Mouse (Mus musculus): ENCODE data around the gene Nfatc2ip. TPM values are rescaled to one million over a fixed set of nuclear protein-coding genes. Genes with fewer than 3 reads are reported as not detected.

The Nfatc2ip gene
- polyA plus RNA-seq, 1 experiment from 2014 or later, result 2.6 TPM

Small RNA genes within 50 kb of the gene (microRNA-seq; reads per million reads assigned to microRNA genes)
- not detected for gene Mir7058

Other genes starting within 250 kb of the Nfatc2ip start
- gene Xpo6, start 196.2 kb downstream of the Nfatc2ip start, polyA plus RNA-seq (2014; fragmentation: Nextera tagmentation; extraction: Ambion mirVana), result 65.9 and 73.6 TPM in 2 replicates
- gene Sbk1, start 124.1 kb downstream of the Nfatc2ip start, polyA plus RNA-seq (2014; fragmentation: Nextera tagmentation; extraction: Ambion mirVana), result 32.8 and 33.6 TPM in 2 replicates
- gene Lat, start 27.2 kb downstream of the Nfatc2ip start, polyA plus RNA-seq (2014; fragmentation: Nextera tagmentation; extraction: Ambion mirVana), result 0.78 and 1.2 TPM in 2 replicates
- 38.3 and 39.5 TPM in 2 replicates for gene Spns1, start 19.3 kb downstream of the Nfatc2ip start, polyA plus RNA-seq (2014; fragmentation: Nextera tagmentation; extraction: Ambion mirVana)
- gene Cd19, start 18.2 kb upstream of the Nfatc2ip start, polyA plus RNA-seq (2014; fragmentation: Nextera tagmentation; extraction: Ambion mirVana), result not detected in 2 replicates
- gene Rabep2, start 32.0 kb upstream of the Nfatc2ip start, polyA plus RNA-seq (2014; fragmentation: Nextera tagmentation; extraction: Ambion mirVana), result 28.4 and 29.7 TPM in 2 replicates
- 0.07 TPM in 1 of 2 replicates, not detected in the other for gene Atp2a1, start 66.4 kb upstream of the Nfatc2ip start, polyA plus RNA-seq (2014; fragmentation: Nextera tagmentation; extraction: Ambion mirVana)
- 39.4 and 42.2 TPM in 2 replicates for gene Sh2b1, start 78.7 kb upstream of the Nfatc2ip start, polyA plus RNA-seq (2014; fragmentation: Nextera tagmentation; extraction: Ambion mirVana)
- gene Tufm, start 90.6 kb upstream of the Nfatc2ip start, polyA plus RNA-seq (2014; fragmentation: Nextera tagmentation; extraction: Ambion mirVana), result 134 and 144 TPM in 2 replicates
- gene Atxn2l, start 106.7 kb upstream of the Nfatc2ip start, polyA plus RNA-seq (2014; fragmentation: Nextera tagmentation; extraction: Ambion mirVana), result 45.6 and 52.1 TPM in 2 replicates
- gene Eif3c, start 169.7 kb upstream of the Nfatc2ip start, polyA plus RNA-seq (2014; fragmentation: Nextera tagmentation; extraction: Ambion mirVana), result 163 and 172 TPM in 2 replicates
- gene Apobr, start 188.2 kb upstream of the Nfatc2ip start, polyA plus RNA-seq (2014; fragmentation: Nextera tagmentation; extraction: Ambion mirVana), result 0.20 and 0.43 TPM in 2 replicates
- gene Cln3, start 189.1 kb upstream of the Nfatc2ip start, polyA plus RNA-seq (2014; fragmentation: Nextera tagmentation; extraction: Ambion mirVana), result 27.2 and 30.2 TPM in 2 replicates
- gene Il27, start 198.2 kb upstream of the Nfatc2ip start, polyA plus RNA-seq (2014; fragmentation: Nextera tagmentation; extraction: Ambion mirVana), result not detected in 2 replicates
- 7.0 and 21.7 TPM in 2 replicates for gene Nupr1, start 234.1 kb upstream of the Nfatc2ip start, polyA plus RNA-seq (2014; fragmentation: Nextera tagmentation; extraction: Ambion mirVana)